In genomic region chr14:105892941-105893622, GRCm38 (mm10) we compare ENCODE assay signal across 8 mouse cellular contexts. TPM values are rescaled to one million over a fixed set of nuclear protein-coding genes. Genes with fewer than 3 reads are reported as not detected.
DNase-seq lines count a peak whose midpoint lies in the region; ATAC-seq and TF ChIP-seq lines count a peak whose summit lies in the region.

No protein-coding gene starts in this region.

- peak overlapping the region; percentile 54 for H3K9ac ChIP-seq in embryonic facial prominence, embryonic 12.5 days
- H3K9ac ChIP-seq in heart, embryonic 13.5 days = peak overlapping the region; percentile 99

- H3K27ac ChIP-seq in testis, adult 2 months (ENCODE audit: control insufficient read depth, insufficient read depth, low read depth, low read length) = no peak overlapping the region
- peak overlapping the region; percentile 36; the same call in 1 of the 2 replicates for H3K27ac ChIP-seq in embryonic facial prominence, embryonic 12.5 days
- H3K27ac ChIP-seq in heart, embryonic 13.5 days (replicated peaks) = peak overlapping the region; percentile 100

- peaks cover 21% of the 10 kb centered on the region for H3K4me1 ChIP-seq in testis, adult 2 months (ENCODE audit: control insufficient read depth, insufficient read depth, low read length)
- peaks cover 16% of the 10 kb centered on the region for H3K4me1 ChIP-seq in embryonic facial prominence, embryonic 12.5 days
- H3K4me1 ChIP-seq in heart, embryonic 13.5 days = peaks cover 32% of the 10 kb centered on the region

- no peaks in the 10 kb centered on the region for H3K9me3 ChIP-seq in embryonic facial prominence, embryonic 12.5 days
- H3K9me3 ChIP-seq in heart, embryonic 13.5 days = no peaks in the 10 kb centered on the region

- DNase-seq in testis, postnatal 14 days (ENCODE audit: low spot score) = no peak
- peak; percentile 29 to 44 for DNase-seq in layer of hippocampus, adult 8-10 months (ENCODE audit: low spot score in 2 of 2)
- peak; percentile 14 to 44 for DNase-seq in lung, postnatal 4 days
- peak; percentile 27 to 40 for DNase-seq in right cerebral cortex, postnatal 36 days (ENCODE audit: low spot score in 2 of 2)
- DNase-seq in thymus, postnatal 0 days (ENCODE audit: low spot score) = no peak

- H3K4me2 ChIP-seq in embryonic facial prominence, embryonic 12.5 days (replicated peaks) = peak overlapping the region; percentile 85
- peak overlapping the region; percentile 95 for H3K4me2 ChIP-seq in heart, embryonic 13.5 days

- 49% methylated on average over 24 of the region's 24 CpGs for WGBS in embryonic facial prominence, embryonic 12.5 days
- 28% methylated on average over 24 of the region's 24 CpGs for WGBS in heart, embryonic 13.5 days

- ATAC-seq in embryonic facial prominence, embryonic 12.5 days (ENCODE audit: insufficient number of reproducible peaks, insufficient read depth, low FRiP score, low TSS enrichment) = no peak
- ATAC-seq in heart, embryonic 13.5 days (ENCODE audit: extremely low read depth, insufficient number of reproducible peaks, low FRiP score, low TSS enrichment) = no peak

- peak overlapping the region; percentile 35 for H3K4me3 ChIP-seq in testis, adult 2 months (ENCODE audit: control insufficient read depth, low read depth, low read length)
- H3K4me3 ChIP-seq in embryonic facial prominence, embryonic 12.5 days = peak overlapping the region; percentile 86
- H3K4me3 ChIP-seq in heart, embryonic 13.5 days = peak overlapping the region; percentile 97

- H3K36me3 ChIP-seq in testis, adult 2 months (ENCODE audit: control insufficient read depth, insufficient read depth, low read length) = no peaks in the 10 kb centered on the region
- H3K36me3 ChIP-seq in embryonic facial prominence, embryonic 12.5 days = peaks cover 9% of the 10 kb centered on the region
- H3K36me3 ChIP-seq in heart, embryonic 13.5 days = peaks cover 39% of the 10 kb centered on the region

- TF ChIP-seq POLR2A in testis, adult 2 months (IDR thresholded peaks at IDR 0.05; ENCODE audit: control insufficient read depth, low read depth, low read length) = no peak; the same call in 1 of the 2 replicates

- TF ChIP-seq CTCF in testis, adult 2 months (IDR thresholded peaks at IDR 0.05; ENCODE audit: control insufficient read depth, insufficient read depth, insufficient replicate concordance, low read depth, low read length) = no peak

- H3K27me3 ChIP-seq in testis, adult 2 months (ENCODE audit: control insufficient read depth, insufficient read depth, low read length) = no peaks in the 10 kb centered on the region
- no peaks in the 10 kb centered on the region for H3K27me3 ChIP-seq in embryonic facial prominence, embryonic 12.5 days
- no peaks in the 10 kb centered on the region for H3K27me3 ChIP-seq in heart, embryonic 13.5 days (replicated peaks)

RNA-seq across cellular contexts. Expression of gene Spry2, which starts 3.5 kb away (rescaled TPM):
- 1.1 and 1.3 TPM in 2 replicates for polyA plus RNA-seq in testis, adult 2 months (2012; rRNA removed)
- polyA plus RNA-seq in embryonic facial prominence, embryonic 12.5 days (2016; fragmentation: Nextera tagmentation; extraction: Ambion mirVana) = 50.7 and 53.5 TPM in 2 replicates
- polyA plus RNA-seq in heart, embryonic 13.5 days (2015; fragmentation: Nextera tagmentation; extraction: Ambion mirVana) = 51.3 and 59.3 TPM in 2 replicates
- total RNA-seq in layer of hippocampus, adult 8-10 months (2022) = 10 to 100 TPM; 69.0 to 80.8 (median 69.4) TPM
- 27.4 and 30.4 TPM in 2 replicates for polyA plus RNA-seq in thymus, postnatal 0 days (2015; fragmentation: Nextera tagmentation; extraction: Ambion mirVana)

Comparison
In these comparisons a context has a peak if more than half of its experiments do, and no peak if none do; other contexts are left out.
1. H3K4me3 ChIP-seq: peak in every context shown above with its lines; median percentile 97 in heart, embryonic 13.5 days; 86 in embryonic facial prominence, embryonic 12.5 days; 35 in testis, adult 2 months.
2. DNase-seq: peak in layer of hippocampus, adult 8-10 months (2 of 2), lung, postnatal 4 days (2 of 2) and right cerebral cortex, postnatal 36 days (2 of 2); none in testis, postnatal 14 days (single experiment) and thymus, postnatal 0 days (single experiment).
3. RNA of gene Spry2, which starts 3.5 kb away (polyA plus RNA-seq): 50.7 to 53.5 TPM in embryonic facial prominence, embryonic 12.5 days, 51.3 to 59.3 TPM in heart, embryonic 13.5 days and 27.4 to 30.4 TPM in thymus, postnatal 0 days; 1.1 to 1.3 TPM in testis, adult 2 months; every median in the first group is over 10 times any median in the second.